Mouse (Mus musculus): Measurements from ENCODE around the gene Hivep3. TPM values are rescaled to one million over a fixed set of nuclear protein-coding genes. Genes with fewer than 3 reads are reported as not detected.
A peak's percentile ranks its signal among the peaks of the same experiment; 100 is the strongest.

Gene Hivep3
- polyA plus RNA-seq, 1 experiment from 2014 or later, result 16.0 TPM

DNA sequence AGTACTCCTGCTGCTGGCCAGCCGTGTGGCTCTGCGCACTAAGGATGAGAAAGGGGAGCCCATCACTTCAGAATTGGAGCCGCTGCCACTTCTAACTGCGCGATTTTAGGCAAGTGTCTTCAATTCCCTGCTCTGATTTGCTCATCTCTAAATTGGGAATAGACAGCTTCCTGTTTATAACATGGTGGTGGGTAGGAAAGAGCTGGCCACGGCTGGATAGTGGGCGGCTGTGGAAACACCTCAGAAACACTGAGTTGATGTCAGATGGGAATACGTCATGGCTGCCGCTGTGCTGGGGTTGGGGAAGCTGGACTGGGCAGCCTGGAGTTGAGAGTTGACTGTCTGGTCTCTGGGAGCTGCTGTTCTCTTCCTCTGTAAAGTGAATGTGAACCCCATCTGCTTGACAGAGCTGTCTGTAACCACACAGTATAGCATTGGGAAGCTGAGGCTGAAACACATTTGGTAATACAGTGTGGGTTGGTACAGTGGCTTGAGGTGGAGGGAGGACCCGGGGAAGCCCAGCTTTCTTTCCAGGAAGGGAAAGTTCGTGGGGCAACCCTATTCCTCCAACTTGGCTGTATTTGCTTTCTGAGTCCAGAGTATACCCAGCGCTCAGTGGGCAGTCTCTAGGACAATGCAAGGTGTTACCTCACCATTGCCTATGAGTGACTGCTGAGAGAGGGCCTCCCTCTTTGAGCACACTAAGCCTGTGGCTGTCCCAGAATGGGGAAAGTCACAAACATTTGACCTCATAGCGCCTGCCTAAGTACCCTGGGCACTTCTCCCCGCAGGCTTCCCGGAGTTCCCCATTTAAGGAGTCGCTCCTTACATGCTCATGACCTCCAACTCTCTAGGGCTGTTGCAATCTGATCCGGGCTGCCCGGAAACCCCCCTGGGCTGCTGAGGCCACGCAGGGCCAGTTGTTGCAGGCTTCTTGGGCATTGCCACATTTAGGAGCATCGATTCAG is 232.8 kb downstream of the Hivep3 start:
- no peaks in the 10 kb centered on the region for H3K9me3 ChIP-seq (ENCODE audit: control insufficient read depth, low read length)
- H3K36me3 ChIP-seq (ENCODE audit: control insufficient read depth, insufficient read depth, low read length), result no peaks in the 10 kb centered on the region
- no peaks in the 10 kb centered on the region; the same call in 1 of the 2 replicates for H3K27me3 ChIP-seq (replicated peaks; ENCODE audit: control insufficient read depth, insufficient read depth, low read length)
- ATAC-seq, result no peak
- H3K4me1 ChIP-seq (ENCODE audit: control insufficient read depth, insufficient read depth, low read depth, low read length), result peaks cover 25% of the 10 kb centered on the region
- WGBS, result 71% methylated on average over 20 of the region's 20 CpGs
- no peak overlapping the region for H3K9ac ChIP-seq (ENCODE audit: low read depth, low read length)
- H3K4me2 ChIP-seq (ENCODE audit: low read length), result no peak overlapping the region
- no peak overlapping the region for H3K27ac ChIP-seq (ENCODE audit: low read depth, low read length)
- no peak overlapping the region for H3K4me3 ChIP-seq (ENCODE audit: low read length)

DNA sequence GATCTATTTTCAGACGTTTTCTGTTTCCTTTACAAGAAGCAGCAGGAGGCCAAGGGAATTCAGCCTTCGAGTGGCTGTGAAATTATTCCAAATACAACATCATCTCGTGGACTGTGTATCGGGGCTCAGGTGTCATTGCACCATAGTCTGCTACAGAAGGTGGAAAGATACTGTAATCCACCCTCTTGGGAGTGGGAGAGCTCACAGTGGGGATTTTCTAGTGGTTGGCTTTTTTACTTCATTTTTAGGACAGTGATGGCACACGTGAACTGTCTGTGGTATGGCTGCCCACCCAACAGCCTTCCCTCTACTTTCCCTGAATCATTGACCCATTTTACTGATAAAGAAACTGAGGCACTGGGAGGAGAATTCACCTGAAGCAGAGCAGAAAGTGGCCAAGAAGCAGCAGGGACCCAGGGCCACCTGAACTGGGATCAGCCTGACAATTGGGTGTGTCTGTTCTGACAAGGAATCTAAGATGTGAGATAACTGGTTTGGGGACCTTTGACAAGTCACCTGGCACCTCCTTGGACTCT is 233.6 kb downstream of the Hivep3 start:
- no peak for ATAC-seq
- Histone ChIP-seq H3K4me3 (ENCODE audit: low read length) (no peak overlapping the region), H3K4me2 (ENCODE audit: low read length) (no peak overlapping the region), H3K27me3 (replicated peaks; ENCODE audit: control insufficient read depth, insufficient read depth, low read length) (no peaks in the 10 kb centered on the region; the same call in 1 of the 2 replicates), H3K9ac (ENCODE audit: low read depth, low read length) (no peak overlapping the region), H3K36me3 (ENCODE audit: control insufficient read depth, insufficient read depth, low read length) (no peaks in the 10 kb centered on the region), H3K9me3 (ENCODE audit: control insufficient read depth, low read length) (no peaks in the 10 kb centered on the region), H3K27ac (ENCODE audit: low read depth, low read length) (no peak overlapping the region), H3K4me1 (ENCODE audit: control insufficient read depth, insufficient read depth, low read depth, low read length) (peaks cover 25% of the 10 kb centered on the region)
- 59% methylated on average over 5 of the region's 5 CpGs for WGBS

DNA sequence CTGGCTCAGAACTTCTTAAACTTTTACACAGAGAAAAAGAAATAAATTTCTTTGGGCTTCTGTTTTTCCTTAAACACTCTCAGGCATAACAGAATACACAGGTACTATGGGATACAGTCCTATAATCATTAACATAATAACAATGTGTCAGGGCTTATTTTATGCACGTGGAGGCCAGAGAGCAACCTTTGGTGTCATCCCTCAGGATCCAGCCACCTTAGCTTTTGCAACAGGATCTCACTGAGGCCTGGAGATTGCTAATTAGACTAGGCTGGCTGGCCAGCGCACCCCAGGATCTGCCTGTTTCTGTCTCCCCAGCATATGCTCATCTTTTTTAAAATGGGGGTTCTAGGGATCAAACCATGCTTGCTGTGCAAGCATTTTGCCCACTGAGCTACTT is 234.1 kb downstream of the Hivep3 start:
- H3K27ac ChIP-seq (ENCODE audit: low read depth, low read length), result no peak overlapping the region; the same call in 1 of the 2 replicates
- 63% methylated on average over 2 of the region's 2 CpGs for WGBS

DNA sequence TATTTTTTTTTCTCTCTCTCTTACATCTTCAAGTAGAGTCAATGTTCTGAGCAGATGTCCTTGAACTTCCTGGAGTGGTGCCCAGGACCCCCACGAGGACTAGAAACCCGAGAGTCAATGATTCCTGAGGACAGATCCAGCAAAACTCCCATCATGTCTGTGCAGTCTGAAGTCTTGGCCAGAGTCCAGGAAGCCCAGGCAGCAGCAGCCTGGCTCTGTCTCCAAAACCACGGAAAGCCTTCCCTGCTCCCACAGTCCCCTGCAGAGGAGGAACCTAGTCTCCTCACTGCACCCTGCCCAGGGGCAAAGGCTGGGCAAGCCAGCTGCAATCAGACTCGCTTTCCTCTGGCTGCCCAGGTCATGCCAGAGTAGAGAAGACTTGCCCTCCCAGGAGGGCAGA is 234.5 kb downstream of the Hivep3 start:
- Histone ChIP-seq H3K9ac (ENCODE audit: low read depth, low read length) (no peak overlapping the region), H3K36me3 (ENCODE audit: control insufficient read depth, insufficient read depth, low read length) (no peaks in the 10 kb centered on the region), H3K4me3 (ENCODE audit: low read length) (no peak overlapping the region), H3K4me2 (ENCODE audit: low read length) (no peak overlapping the region), H3K27me3 (replicated peaks; ENCODE audit: control insufficient read depth, insufficient read depth, low read length) (no peaks in the 10 kb centered on the region; the same call in 1 of the 2 replicates), H3K27ac (ENCODE audit: low read depth, low read length) (peak overlapping the region; percentile 16; the same call in 1 of the 2 replicates), H3K9me3 (ENCODE audit: control insufficient read depth, low read length) (no peaks in the 10 kb centered on the region), H3K4me1 (ENCODE audit: control insufficient read depth, insufficient read depth, low read depth, low read length) (peaks cover 25% of the 10 kb centered on the region)
- WGBS, result 18% methylated on average over 4 of the region's 4 CpGs
- ATAC-seq, result peak; percentile 37; the same call in 1 of the 2 replicates

More for the DNA sequence above, 234.1 kb downstream of the Hivep3 start:
- Histone ChIP-seq H3K4me1 (ENCODE audit: control insufficient read depth, insufficient read depth, low read depth, low read length) (peaks cover 25% of the 10 kb centered on the region), H3K9me3 (ENCODE audit: control insufficient read depth, low read length) (no peaks in the 10 kb centered on the region), H3K9ac (ENCODE audit: low read depth, low read length) (no peak overlapping the region), H3K4me2 (ENCODE audit: low read length) (no peak overlapping the region), H3K4me3 (ENCODE audit: low read length) (no peak overlapping the region), H3K36me3 (ENCODE audit: control insufficient read depth, insufficient read depth, low read length) (no peaks in the 10 kb centered on the region), H3K27me3 (replicated peaks; ENCODE audit: control insufficient read depth, insufficient read depth, low read length) (no peaks in the 10 kb centered on the region; the same call in 1 of the 2 replicates)
- ATAC-seq, result no peak

DNA sequence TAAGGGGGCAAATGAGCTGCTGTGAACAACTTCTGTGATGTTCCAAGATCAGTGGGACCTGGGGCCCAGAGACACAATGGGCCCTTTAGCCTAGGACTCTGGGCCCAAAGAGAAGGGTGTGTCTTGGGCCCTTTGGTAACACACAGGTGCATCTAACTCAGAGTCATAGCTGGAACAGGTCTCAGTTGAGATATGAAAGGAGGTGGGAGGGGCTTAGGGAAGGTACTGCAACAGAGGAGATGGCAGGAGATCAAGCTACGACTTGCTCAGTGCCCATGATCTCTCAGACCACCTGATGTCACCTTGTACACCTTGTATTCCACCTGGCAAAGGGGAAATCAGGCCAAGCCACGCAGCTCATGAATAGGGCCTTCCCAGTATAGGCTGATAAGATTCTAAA is 235.3 kb downstream of the Hivep3 start:
- Histone ChIP-seq H3K4me1 (ENCODE audit: control insufficient read depth, insufficient read depth, low read depth, low read length) (peaks cover 25% of the 10 kb centered on the region), H3K9ac (ENCODE audit: low read depth, low read length) (no peak overlapping the region), H3K9me3 (ENCODE audit: control insufficient read depth, low read length) (no peaks in the 10 kb centered on the region), H3K4me3 (ENCODE audit: low read length) (no peak overlapping the region), H3K27ac (ENCODE audit: low read depth, low read length) (no peak overlapping the region), H3K36me3 (ENCODE audit: control insufficient read depth, insufficient read depth, low read length) (no peaks in the 10 kb centered on the region), H3K27me3 (replicated peaks; ENCODE audit: control insufficient read depth, insufficient read depth, low read length) (no peaks in the 10 kb centered on the region; the same call in 1 of the 2 replicates), H3K4me2 (ENCODE audit: low read length) (no peak overlapping the region)
- WGBS, result 80% methylated on average over 2 of the region's 2 CpGs
- no peak for ATAC-seq

DNA sequence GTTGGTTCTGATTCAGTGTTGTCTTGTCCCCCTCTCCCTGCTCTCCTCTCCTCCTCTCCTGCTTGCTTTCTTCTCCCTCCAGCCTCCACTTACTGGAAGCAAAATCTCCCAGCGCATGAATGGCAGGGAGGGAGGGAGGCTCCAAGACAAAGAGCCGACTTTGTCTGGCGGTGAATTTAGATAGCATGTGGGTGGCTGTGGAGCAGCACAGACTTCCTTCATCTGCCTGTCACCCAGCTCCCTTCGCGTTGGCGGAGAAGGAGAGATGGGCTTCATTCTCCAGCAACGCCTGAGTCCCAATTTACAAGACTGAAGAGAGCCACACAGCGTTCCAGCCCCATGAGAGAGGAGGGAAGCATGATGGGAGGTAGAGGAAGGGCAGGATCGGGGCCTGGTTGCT is 236.6 kb downstream of the Hivep3 start:
- 27% methylated on average over 9 of the region's 9 CpGs for WGBS
- Histone ChIP-seq H3K4me1 (ENCODE audit: control insufficient read depth, insufficient read depth, low read depth, low read length) (peaks cover 25% of the 10 kb centered on the region), H3K36me3 (ENCODE audit: control insufficient read depth, insufficient read depth, low read length) (no peaks in the 10 kb centered on the region), H3K4me3 (ENCODE audit: low read length) (no peak overlapping the region), H3K9me3 (ENCODE audit: control insufficient read depth, low read length) (no peaks in the 10 kb centered on the region), H3K27ac (ENCODE audit: low read depth, low read length) (no peak overlapping the region; the same call in 1 of the 2 replicates), H3K9ac (ENCODE audit: low read depth, low read length) (0 out of 2 replicates have a peak overlapping the region, but pooled peaks have one; percentile 23), H3K4me2 (ENCODE audit: low read length) (no peak overlapping the region), H3K27me3 (replicated peaks; ENCODE audit: control insufficient read depth, insufficient read depth, low read length) (no peaks in the 10 kb centered on the region; the same call in 1 of the 2 replicates)
- ATAC-seq, result peak; percentile 29

DNA sequence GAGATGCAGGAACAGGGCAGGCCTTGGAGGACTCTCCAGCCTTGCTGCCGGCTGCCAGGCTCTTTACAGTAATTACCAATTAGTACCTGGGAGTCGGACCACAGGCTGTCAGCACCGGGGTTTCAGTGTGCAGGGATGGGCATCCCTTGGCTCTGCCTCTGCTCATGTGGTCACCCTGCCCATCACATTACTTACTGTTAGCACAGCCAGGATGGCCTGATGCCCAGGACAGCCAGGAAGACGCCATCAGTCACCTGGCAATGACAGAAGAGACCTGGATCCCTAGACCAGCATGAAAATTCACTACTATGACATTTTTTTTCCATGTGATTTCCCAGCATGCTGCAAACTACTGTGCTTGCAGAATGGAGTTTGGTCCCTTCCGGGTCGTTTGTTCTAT is 238.8 kb downstream of the Hivep3 start:
- Histone ChIP-seq H3K4me3 (ENCODE audit: low read length) (no peak overlapping the region), H3K27ac (ENCODE audit: low read depth, low read length) (no peak overlapping the region), H3K36me3 (ENCODE audit: control insufficient read depth, insufficient read depth, low read length) (no peaks in the 10 kb centered on the region), H3K27me3 (replicated peaks; ENCODE audit: control insufficient read depth, insufficient read depth, low read length) (no peaks in the 10 kb centered on the region; the same call in 1 of the 2 replicates), H3K4me2 (ENCODE audit: low read length) (no peak overlapping the region), H3K4me1 (ENCODE audit: control insufficient read depth, insufficient read depth, low read depth, low read length) (peaks cover 25% of the 10 kb centered on the region), H3K9me3 (ENCODE audit: control insufficient read depth, low read length) (no peaks in the 10 kb centered on the region), H3K9ac (ENCODE audit: low read depth, low read length) (no peak overlapping the region)
- ATAC-seq, result no peak
- WGBS, result 57% methylated on average over 6 of the region's 6 CpGs

DNA sequence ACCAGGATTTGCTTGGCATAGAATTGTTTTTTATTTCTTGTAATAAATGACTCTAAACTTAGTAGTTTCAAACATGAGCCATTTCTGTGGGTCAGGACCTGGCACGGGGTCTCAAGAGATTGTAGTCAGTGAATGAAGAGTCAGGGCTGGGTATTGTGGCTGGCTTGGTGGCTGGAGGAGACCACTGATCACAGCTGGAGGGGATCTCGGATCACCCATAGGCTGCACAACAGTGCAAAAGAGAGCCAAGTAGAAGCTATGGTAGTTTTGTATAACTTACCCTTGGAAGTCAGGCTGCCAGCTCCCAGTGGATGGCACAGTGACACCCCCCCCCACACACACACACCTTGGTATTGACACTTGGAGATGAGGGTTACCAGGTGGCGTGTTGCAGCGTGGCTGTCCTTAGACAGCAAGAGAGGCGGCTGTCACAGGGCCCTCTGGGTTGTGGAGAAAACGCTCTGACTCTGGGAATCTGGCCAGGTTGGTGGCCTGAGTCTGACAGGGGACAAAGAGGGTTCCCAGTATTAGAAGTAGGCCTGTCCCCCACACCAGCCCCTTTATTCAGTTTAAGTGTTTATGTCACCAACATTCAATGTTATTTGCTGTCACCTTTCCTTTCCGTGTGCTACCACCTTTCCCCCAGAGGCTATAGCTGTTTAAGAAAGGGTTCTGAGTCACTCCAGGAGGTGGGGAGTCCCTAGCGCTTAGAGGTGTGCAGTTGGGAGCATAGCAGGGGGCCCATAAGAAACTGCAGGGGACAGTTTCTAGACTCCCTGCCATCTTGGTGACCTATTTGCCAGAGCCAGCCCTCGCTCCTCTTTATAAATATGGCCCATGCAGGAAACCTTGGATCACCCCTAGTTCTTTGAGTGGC is 240.4 kb downstream of the Hivep3 start:
- Histone ChIP-seq H3K27ac (ENCODE audit: low read depth, low read length) (no peak overlapping the region), H3K9ac (ENCODE audit: low read depth, low read length) (no peak overlapping the region), H3K27me3 (replicated peaks; ENCODE audit: control insufficient read depth, insufficient read depth, low read length) (no peaks in the 10 kb centered on the region; the same call in 1 of the 2 replicates), H3K36me3 (ENCODE audit: control insufficient read depth, insufficient read depth, low read length) (no peaks in the 10 kb centered on the region), H3K4me1 (ENCODE audit: control insufficient read depth, insufficient read depth, low read depth, low read length) (peaks cover 17% of the 10 kb centered on the region), H3K9me3 (ENCODE audit: control insufficient read depth, low read length) (no peaks in the 10 kb centered on the region), H3K4me3 (ENCODE audit: low read length) (no peak overlapping the region), H3K4me2 (ENCODE audit: low read length) (no peak overlapping the region)
- ATAC-seq, result no peak
- WGBS, result 76% methylated on average over 9 of the region's 9 CpGs
